Mouse (Mus musculus) cortical plate, adult 2 months (tissue): Measurements from ENCODE around the gene Ppm1n. TPM values are rescaled to one million over a fixed set of nuclear protein-coding genes. Genes with fewer than 3 reads are reported as not detected.

ENCODE experiments used
- H3K27ac ChIP-seq: fragments of 200-500 bp; 2 replicates; pipeline ENCODE4 v1.5.1; 2012; ENCODE audit warnings: low read length, control low read depth, inconsistent platforms; ENCODE audit not compliant: insufficient read depth
- H3K4me1 ChIP-seq: fragments of 200-500 bp; 2 replicates; pipeline ENCODE4 v1.6.1; 2011; ENCODE audit warnings: low read length; ENCODE audit not compliant: control insufficient read depth, insufficient read depth
- H3K4me3 ChIP-seq: fragments of 200-500 bp; 2 replicates; pipeline ENCODE4 v1.5.1; 2011; ENCODE audit warnings: mild to moderate bottlenecking, low read length, control low read depth; ENCODE audit not compliant: insufficient read depth
- CTCF ChIP-seq: fragments of 200-500 bp; IDR thresholded peaks from 2 replicates; pipeline ENCODE4 v1.5.1; 2011; ENCODE audit warnings: mild to moderate bottlenecking, control low read depth, low read length; ENCODE audit not compliant: insufficient read depth; ENCODE audit errors: extremely low read depth
- POLR2A ChIP-seq: fragments of 200-500 bp; IDR thresholded peaks from 2 replicates; pipeline ENCODE4 v1.6.1; 2011; ENCODE audit warnings: mild to moderate bottlenecking, low read length, control low read depth; ENCODE audit not compliant: insufficient read depth; ENCODE audit errors: extremely low read depth
- polyA plus RNA-seq: library from polyadenylated mRNA; depleted of rRNA; stranded (reverse); fragments of >200 nt; gene quantifications from 2 replicates; pipeline ENCODE4 v1.2.3, GENCODE M21; 2012

The Ppm1n gene
- polyA plus RNA-seq, 1 experiment: 0.21 TPM

DNA sequence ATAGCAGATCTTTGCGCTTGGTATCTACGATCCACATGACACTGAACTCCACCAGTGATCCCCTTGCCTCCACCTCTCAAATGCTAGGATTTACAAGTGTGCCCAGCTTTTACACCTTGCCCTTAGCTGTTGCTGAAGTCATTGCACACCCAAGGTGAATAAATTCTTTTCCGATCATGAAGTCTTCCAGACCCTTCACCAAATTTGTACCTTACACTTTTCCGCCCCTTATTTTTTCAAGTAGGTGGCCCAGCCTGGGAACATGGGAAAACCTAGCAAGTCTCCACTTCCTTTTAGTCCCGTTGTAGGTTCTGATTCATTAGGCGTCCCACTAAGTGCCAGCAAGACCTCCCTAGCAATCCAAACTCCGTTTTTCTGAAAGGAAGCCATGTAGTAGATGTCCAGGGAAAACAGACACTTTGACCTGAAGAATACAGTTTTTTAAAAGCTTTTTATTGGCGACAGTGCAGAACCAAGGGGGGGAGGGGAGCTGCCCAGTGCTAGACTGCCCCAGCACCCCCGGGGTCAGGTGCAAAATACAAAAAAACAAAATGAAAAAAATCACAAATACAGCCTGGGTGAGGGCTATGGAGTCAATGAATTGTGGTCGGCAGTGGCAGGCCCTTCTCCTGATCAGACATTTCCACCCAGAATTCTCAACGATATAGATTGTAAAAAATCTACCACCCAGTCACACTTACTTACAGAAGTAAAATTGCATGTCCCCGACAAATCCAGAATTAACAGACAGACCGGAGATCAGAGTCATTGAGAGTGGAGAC, 22.6 kb upstream of the Ppm1n start:
- Histone ChIP-seq H3K4me3 (no peak overlapping the region), H3K4me1 (no peaks in the 10 kb centered on the region; the same call in 1 of the 2 replicates), H3K27ac (no peak overlapping the region)
- TF ChIP-seq POLR2A: no peak
- no peak for TF ChIP-seq CTCF

DNA sequence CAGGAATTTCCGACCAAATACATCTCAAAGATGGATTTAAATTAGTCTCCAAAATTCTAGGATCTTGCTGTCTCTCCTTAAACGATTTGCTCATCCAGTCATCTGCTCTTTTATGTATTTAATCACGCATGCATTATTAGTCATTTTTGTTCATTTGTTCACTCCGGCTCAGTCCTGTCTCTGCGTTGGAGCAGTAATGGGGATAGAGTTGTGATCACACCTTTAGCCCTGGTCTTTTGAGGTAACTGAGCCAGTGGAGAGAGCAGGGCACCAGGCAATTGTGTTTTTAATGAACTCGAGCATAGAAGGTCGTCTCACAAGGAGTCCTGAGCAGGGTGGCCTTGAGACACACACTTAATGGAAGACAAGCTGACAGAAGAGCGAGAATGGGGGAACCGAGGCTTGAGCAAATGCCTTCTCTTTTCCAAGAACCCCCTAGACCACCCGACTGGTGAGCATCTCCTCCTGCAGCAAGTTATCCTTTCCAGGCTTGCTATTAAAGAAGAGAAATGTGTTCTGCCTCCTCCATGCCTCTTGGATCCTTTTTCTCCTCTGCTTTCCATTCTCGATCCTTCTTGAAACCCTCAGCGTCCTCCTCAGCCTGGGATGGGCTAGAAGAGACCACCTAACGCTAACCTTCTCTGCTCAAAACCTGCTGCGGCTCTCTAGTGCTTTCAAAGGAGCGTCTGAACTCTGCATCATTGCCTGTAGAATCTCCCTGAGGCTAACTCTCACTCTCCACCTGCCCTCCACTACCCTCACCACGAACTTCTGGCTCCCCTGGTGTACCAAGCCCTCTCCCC, 21.8 kb upstream of the Ppm1n start:
- Histone ChIP-seq H3K4me1 (no peaks in the 10 kb centered on the region; the same call in 1 of the 2 replicates), H3K4me3 (peak overlapping the region; percentile 43), H3K27ac (no peak overlapping the region)
- no peak for TF ChIP-seq CTCF
- TF ChIP-seq POLR2A: no peak

DNA sequence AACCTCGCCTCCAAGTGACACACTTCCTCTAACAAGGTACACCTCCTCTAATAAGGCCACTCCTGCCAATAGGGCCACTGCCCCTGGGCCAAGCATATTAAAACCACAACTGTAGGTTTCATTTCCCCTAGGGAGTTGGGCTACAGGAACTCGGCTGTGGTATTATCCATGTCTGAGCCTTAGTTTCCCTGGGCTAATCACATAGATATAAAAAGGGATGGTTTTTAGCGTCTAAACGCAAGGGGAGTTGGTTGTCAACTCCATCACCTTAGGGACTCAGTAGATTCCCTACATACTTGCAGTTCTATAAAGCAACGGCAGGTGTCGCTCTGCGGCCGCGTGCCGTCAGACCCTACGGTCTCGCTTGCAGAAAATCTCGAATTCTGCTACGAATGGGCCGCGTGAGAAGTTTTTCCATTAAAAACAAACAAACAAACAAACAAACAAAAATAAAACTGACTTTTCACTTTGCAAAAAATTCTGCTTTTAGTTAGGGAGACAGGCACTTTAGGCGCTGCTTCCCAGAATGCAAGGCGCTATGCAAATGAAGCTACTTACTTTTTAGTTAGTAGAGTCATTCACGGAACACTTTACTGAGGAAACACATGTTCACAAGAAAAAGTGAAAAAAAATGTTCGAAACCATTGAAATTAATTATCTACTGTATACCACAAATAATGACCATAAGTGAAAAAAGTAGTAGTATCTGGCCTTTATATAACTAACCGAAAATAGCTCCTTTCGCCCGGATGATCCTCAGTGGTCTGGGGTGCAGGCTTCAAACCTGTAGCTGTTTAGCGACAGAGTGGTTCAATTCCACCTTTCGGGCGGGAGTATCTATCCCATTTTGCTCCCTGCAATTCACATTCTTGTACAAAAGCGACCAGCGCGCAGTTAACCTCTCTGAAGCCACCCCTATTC, 20.9 kb upstream of the Ppm1n start:
- Histone ChIP-seq H3K4me3 (peak overlapping the region; percentile 43), H3K27ac (no peak overlapping the region), H3K4me1 (no peaks in the 10 kb centered on the region; the same call in 1 of the 2 replicates)
- TF ChIP-seq POLR2A (no peak), CTCF (peak; percentile 95)

DNA sequence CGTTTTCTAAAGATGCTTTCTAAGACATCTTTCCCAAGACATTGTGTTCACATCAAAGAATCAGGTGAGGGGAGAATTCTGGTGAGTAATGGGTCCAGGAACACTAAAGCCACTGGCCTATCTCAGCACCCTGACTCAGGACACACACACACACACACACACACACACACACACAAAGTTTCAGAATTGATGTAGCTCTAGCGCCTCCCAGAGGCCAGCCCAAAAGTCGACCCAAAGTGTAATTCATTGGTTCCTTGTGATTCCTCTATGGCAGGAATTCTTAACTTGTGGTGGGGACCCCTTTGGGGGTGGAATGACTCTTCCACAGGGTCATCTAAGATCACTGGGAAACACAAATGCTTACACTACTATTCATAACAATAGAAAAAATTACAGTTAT, 19.3 kb upstream of the Ppm1n start:
- no peak overlapping the region for H3K4me3 ChIP-seq
- no peaks in the 10 kb centered on the region; the same call in 1 of the 2 replicates for H3K4me1 ChIP-seq
- TF ChIP-seq CTCF (peak; percentile 91), POLR2A (no peak)
- H3K27ac ChIP-seq: no peak overlapping the region

- no peak overlapping the region for H3K4me3 ChIP-seq
- no peaks in the 10 kb centered on the region; the same call in 1 of the 2 replicates for H3K4me1 ChIP-seq
- TF ChIP-seq POLR2A: no peak
- no peak for TF ChIP-seq CTCF
- no peak overlapping the region for H3K27ac ChIP-seq
These were observed 17.9 kb upstream of the Ppm1n start for GRCm38 (mm10) chr7:19297794-19298193.

GRCm38 (mm10) chr7:19297034-19297433, 17.2 kb upstream of the Ppm1n start:
- TF ChIP-seq CTCF (no peak), POLR2A (no peak)
- Histone ChIP-seq H3K4me1 (no peaks in the 10 kb centered on the region; the same call in 1 of the 2 replicates), H3K27ac (no peak overlapping the region), H3K4me3 (no peak overlapping the region)

DNA sequence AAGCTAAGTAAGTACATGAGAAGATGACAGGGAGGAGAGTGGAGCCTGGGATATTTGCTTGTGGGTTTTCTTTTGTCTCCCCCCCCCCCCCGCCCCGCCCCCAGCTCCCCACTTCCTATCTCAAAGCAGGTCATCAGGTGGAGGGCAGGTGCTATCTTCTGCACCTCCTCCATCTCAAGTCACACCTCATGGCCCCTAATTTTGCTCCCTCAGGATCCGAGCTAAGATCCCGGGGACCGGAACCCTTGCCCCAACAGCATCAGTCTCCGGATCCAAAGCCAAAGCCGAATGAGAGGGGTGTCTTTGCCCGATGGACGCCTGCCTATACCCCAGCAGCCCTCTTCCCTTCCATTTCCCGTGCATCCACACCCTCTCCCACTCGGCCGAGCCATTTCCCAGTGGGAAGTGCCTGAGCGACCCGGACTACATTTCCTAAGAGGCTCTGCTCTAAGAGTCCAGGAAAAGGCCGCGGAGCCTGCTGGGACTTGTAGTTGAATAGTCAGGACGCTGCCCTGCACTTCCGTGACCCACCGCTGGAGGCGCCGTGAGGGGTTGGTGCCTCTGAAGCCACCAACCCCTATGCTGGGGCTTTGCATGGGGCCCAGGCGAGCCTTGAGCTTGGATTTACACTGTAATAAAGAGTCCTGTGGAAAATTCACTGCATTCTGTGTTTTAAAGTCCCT, 15.8 kb upstream of the Ppm1n start:
- H3K27ac ChIP-seq: no peak overlapping the region
- TF ChIP-seq CTCF: peak; percentile 82
- TF ChIP-seq POLR2A: 0 out of 2 replicates have a peak, but pooled peaks have one; percentile 20
- H3K4me1 ChIP-seq: no peaks in the 10 kb centered on the region
- no peak overlapping the region for H3K4me3 ChIP-seq

DNA sequence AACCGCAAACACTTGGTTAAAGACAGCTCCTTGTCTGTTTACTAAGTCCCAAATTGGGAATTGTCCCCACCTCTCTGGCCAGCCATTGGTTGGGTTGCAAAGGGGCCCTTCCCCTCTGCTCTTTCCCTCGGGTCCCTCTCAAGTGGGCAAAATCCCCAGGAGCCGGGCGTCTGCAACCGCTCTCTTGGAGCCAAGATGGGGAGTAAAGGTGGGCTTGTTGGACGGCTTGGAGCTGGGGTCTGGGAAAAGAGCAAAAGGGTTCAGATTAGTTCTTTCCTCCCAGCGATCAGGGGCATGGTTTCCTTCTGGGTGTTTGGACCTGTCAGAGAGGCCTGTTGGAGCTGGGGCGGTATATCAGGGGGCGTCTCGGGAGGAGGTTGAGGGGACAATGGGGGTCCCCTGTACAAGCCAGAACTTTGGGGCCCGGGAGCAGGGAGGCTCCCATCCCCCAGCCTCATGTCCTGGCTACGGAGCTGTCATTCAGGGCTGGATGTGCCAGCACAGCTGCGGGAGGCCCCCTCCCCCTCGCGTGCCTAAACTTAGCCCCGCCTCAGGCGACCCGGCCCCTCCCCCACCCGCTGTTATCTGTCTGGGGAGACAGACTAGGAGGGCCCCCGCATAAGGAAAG, 11.2 kb upstream of the Ppm1n start:
- no peaks in the 10 kb centered on the region for H3K4me1 ChIP-seq
- H3K4me3 ChIP-seq: no peak overlapping the region
- no peak for TF ChIP-seq CTCF
- no peak for TF ChIP-seq POLR2A
- H3K27ac ChIP-seq: no peak overlapping the region

GRCm38 (mm10) chr7:19284763-19285162, 4.9 kb upstream of the Ppm1n start:
- Histone ChIP-seq H3K4me3 (no peak overlapping the region), H3K4me1 (no peaks in the 10 kb centered on the region), H3K27ac (no peak overlapping the region)
- no peak for TF ChIP-seq POLR2A
- peak; percentile 63 for TF ChIP-seq CTCF
